Mouse (Mus musculus): ENCODE data around the gene Oit1.

Gene Oit1

DNA sequence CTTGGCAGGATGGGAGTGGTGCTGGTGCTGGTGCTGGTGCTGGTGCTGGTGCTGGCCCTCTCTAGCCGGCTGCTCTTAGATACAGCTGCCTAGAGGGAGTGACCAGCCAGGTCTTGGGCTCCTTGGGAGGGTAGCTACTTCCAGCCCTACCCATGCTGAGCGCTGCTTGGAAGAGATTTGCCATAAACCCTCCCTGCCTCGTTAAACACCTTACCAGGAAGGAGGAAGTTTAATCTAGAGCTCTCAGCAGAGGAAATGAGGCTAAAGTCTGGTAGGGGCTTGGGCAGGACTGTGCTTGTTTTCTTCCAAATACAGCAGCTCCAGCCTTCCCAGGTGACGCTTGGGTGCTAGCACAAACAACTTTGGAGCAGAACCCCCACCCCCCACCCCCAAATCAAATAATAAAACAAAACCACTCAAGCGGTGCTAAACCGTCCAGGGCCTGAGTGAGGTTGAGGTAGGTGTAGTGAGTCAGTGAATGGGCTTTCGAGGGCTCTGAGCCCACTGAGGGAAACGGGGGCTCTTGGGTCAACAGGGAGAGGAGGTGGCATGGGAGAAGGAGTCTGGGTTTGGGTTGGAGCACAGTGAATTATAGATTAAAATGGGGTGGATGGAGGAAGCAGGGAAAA, at the start of gene Oit1:
Oit1 (minus strand) TSS at position 70 of the 629 bp plus-strand sequence.
- DNase-seq (ENCODE audit: low spot score): no peak

DNA sequence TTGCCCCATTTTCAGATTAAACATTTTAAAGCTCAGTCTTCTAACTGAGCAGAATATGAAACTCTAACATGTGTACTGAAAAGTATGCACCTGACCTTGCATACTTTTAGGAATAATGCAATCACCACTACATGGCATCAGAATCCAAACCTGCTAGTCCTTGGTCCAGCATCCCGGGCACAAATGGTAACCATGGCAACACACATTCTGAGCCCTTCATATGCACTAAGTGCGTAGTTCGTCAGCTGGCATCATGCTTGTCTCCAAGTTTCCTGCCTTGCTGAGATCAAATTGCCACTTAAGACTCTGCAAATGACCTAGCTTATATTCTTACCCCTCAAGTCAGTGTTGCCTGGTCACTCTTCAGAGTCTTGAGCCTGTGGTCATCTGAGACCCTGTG, 44.3 kb upstream of the Oit1 start:
- no peak for DNase-seq (ENCODE audit: low spot score)

DNA sequence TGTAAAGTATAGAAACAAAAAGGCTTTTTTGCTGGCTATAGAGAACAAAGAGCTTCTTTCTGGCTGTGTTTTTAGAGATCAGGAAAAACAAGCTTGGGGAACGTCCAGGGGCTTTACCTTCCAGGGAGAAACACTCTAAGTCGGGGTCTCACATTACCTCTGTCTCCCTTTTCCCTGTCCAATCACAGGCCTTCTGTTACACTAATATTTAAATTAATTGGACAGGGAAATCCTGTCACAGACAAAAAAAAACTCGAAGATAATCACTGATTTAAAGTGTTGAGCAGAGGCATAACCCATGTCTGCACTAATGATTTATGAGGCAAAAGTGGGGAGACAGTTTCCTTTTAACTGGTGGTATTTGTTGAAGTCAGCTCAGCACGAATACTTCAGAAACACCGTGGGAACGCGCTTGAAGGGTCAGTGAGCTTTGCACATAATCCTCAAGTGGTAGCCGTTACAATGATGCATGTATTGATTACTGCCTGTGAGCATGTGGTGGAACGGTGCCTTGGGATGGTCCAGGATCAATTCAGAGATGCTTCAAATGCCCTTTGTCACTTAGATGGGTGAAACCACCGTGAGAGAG, 42.7 kb upstream of the Oit1 start:
- DNase-seq (ENCODE audit: low spot score): no peak

DNA sequence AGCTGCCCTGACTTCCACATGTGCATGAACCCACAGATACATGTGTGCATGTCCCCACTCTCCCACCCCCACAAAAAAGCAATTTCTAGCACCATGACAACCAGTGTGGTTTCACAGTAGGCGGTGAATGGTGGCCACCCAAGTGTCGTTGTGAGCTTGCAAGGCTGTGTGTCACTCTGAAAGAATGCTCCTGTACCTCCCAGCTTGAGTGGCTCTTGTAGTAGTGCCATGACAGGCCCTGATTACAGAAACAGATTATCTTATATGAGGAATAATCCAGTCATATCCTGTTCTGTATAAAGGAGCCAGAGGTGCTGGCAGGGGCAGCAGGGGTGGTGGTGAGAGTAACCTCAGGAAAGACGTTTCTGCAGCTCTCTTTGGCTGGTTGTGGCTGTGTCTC, 40.1 kb upstream of the Oit1 start:
- DNase-seq (ENCODE audit: low spot score): no peak

DNA sequence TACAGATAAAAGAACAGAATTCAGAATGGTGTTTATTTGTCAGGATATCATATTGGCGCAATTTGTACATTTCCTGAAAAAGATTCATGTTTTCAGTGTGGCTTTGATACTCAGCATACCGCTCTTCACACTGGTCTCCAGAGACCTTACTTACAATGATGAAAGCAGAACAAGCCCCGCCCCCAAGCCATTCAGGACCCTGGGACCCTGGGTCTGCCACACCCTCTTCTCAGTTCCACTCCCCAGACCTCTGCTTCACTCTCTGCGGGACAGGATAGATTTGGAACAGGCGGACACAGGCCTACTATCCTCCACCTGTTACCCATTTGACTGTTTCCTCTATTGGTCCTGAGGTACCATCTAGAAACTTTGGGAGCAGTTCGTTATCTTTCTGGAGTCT, 27.4 kb upstream of the Oit1 start:
- DNase-seq (ENCODE audit: low spot score): no peak

DNA sequence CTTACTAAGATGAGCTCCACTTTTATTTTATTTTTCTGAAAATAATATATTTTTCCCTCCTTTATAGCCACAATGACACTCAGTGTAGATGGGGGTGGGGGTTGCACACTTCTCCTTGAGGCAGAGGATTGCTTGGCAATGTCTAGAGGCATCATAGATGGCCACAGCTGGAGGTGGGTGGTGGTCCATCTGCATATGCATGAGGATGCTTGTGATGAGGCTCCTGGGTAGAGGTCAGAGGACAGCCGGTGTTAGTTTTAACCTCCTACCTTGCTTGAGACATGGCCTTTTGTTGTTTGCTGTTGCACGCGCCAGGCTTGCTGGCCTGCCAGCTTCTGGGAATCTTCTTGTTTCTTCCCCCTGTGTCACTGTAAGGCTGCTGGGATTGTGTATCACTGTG, 24.8 kb upstream of the Oit1 start:
- DNase-seq (ENCODE audit: low spot score): no peak

DNA sequence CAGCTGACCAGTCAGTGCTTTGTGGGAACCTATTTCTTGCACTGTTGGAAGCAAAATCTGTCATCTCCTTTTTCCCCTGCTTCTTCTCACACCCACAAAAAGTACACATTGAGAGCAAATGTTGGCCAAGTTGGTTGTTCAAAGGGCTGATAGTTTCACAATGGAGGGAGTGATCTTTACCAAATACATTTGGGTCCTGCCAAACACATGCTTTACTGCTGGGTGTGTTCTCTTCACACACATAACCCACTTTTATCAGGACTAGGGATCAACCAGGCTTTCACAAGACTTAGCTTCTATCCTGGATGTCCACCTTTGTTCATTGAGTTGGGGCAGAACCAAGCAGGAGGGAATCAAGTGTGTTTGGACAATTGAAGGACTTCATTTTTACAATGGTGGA, 20.0 kb upstream of the Oit1 start:
- DNase-seq (ENCODE audit: low spot score): no peak

DNA sequence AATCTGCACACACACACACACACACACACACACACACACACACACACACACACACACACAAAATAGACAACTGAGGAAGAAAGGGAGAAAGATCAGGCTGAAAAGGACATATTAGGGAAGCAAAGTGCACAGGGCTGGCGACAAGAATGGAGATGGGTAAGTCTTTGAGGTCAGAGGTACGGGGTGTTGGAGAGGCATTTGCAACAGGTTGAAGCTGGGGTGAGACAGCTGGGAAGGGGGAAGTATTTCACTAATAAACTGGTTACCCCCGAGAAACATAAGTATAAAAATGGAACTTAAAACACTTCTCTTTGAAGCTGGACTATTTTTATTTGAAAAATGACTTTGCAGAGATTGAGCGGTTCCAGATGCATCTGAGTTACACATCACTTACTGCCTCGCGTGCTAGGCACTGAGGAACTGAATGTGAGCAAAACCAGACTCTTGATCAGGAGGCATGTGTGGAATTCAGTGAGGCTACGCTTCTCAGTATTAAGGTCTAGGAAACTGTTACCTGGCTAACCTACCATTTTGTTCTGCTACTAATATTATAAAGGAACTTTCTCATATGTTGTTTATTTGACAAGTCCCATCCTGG, 17.2 kb upstream of the Oit1 start:
- no peak for DNase-seq (ENCODE audit: low spot score)

DNA sequence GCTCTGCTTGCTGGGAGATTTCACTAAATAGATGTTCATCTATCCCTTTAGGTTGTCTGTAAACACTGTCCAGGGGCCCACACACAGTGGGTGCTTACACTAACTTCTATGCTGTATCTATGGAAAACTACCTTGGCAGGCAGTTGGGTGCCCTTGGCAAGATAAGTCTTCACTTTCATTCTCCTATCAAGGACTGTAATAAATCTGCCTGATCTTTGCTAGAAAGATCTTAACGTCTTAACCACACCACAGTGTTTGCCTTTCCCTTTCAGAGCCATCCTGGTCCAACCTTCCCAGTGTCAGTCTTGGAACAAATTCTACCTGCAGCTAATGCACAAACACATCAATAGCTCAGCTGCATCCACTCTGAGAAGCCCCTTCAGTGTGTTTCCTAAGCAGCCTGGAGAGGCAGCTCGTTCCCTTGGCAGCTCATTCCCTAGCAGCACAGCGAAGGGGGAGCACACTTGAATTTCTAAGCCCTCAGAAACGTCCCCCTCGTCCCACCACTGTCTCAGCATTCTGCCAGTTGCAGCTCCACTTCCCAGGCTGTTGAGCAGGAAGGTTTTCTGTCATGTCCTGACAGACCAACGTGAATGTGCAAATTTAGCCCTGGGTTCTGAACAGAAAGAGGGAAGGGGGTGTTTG, 13.7 kb upstream of the Oit1 start:
- DNase-seq (ENCODE audit: low spot score): no peak

DNA sequence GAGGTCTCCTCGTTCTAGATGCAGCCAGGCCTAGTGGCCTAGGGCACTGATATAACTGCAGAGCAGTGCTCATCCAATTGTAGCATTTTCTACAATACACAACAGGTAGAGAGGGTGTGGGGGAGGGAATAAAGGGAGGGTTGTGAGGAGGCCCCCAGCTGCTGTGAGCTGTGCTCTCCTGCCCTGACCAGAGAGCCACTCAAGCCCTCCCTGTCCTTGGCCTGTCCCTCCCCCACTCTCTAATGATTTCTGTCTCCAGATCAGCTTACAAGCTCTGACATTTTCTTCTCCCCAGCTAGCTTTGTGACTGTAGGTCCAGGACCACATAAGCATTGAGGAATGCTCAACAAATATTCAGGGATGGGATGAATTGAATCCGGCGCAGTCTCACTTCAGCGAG, 9.2 kb downstream of the Oit1 start:
- no peak for DNase-seq (ENCODE audit: low spot score)

DNA sequence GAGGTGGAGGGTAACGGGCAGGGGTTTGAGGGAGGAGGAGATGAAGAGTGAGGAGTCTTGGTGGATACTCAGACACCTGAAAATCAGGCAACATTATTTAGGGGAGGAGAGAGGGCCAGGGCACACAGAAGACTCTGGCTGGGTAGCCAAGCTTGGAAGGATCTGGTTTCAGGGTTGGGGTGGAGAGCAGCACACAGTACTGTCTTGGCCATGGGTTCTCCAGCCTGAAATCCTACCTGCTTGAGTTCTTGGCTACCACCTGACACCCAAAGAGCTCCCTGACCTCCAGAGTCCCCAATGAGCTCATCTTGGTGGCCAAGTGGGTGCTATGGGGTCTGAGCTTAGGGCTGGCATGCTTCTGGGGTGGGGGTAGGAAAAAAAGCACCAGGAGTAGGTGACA, 9.7 kb downstream of the Oit1 start:
- no peak for DNase-seq (ENCODE audit: low spot score)

DNA sequence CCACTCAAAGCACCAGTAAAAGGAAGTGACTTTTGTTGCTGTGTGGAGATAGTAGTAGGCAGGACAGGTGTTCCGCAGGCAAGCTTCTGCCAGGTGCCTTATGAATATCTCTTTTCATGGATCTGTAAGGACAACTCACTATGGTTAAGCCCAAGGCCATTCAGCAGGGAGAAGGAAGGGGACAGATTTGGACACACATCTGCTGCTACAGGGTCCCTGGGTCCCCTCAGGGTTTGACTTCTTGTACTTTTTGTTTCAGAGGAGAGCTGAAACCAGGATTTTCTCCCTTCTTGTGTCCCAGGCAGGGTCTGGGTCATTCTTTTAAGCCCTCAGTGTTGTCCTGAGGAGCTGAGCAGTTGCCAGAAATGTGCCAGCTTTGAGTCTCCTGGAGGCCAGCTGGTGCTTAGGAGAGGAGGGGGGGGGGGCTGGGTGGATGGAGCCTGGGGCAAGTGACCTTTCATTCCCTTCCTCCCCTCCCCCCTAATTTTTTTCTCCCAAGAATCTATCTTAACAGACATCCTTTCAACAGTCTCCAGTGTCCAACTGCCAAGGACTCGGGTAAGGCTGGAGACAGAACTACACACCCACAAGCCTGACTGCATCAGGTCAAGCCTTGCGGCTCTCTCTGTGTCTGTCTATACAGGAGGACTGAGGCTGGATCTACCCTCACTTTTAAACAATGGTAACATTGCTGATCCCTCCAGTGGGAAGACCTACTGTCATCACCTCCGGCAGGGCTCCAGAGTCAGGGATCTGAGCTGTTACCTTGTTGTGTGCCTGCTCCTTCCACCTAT, 10.6 kb downstream of the Oit1 start:
- DNase-seq (ENCODE audit: low spot score): no peak

DNA sequence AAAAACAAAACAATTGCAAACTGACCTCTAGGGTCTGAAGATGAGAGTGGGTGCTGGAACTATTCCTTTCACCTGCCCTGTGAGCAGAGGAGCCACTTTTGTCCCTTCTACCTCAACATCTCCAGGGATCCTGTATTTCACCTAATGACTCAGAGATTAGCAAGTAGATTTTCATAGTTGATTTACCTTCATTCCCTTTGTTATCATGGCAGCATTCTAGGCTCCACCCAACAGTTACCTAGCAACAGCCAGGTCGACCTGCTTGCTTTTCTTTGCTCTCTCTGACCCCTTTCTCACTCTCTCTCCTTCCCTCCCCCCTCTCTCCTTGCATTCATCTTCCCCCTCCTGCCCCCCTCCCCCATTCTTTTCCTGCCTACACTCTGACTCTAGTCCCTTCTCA, 11.4 kb downstream of the Oit1 start:
- DNase-seq (ENCODE audit: low spot score): no peak

DNA sequence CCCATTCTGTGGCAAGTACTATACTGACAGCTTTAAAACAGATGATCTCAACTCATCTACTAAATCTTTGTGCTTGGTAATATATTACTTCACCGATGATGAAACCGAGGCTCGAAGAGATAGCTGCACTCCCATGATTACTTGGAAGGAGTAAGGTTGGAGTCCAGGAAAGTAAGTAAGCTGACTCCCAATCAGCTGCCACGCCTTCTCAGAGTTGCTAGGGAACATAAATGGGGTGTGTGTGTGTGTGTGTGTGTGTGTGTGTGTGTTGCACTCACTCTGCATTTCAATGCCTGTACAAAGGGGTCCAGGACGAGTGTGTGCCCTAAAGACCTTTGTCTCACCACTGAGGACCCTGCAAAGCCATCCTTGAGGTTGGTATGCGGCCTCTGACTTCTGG, 12.7 kb downstream of the Oit1 start:
- DNase-seq (ENCODE audit: low spot score): no peak

DNA sequence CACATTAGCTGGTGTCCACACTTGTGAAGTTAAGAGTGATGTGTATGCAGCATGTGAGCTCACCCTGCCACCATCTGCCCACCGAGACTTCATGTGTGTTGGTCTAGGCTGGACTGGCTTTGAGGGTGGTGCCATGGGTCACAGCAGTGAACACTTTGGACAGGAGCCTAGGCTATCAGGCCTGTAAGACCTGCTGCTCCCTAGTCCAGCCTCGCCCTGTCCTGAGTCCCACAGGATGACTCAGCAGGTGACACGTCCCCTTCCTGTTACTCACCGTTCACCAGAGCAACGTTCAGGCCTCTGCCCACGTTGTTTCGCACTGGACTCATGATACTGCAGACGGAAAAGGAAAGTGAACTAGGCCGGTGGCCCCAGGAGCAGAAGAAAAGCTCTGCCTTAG, 21.7 kb downstream of the Oit1 start:
- DNase-seq (ENCODE audit: low spot score): no peak

DNA sequence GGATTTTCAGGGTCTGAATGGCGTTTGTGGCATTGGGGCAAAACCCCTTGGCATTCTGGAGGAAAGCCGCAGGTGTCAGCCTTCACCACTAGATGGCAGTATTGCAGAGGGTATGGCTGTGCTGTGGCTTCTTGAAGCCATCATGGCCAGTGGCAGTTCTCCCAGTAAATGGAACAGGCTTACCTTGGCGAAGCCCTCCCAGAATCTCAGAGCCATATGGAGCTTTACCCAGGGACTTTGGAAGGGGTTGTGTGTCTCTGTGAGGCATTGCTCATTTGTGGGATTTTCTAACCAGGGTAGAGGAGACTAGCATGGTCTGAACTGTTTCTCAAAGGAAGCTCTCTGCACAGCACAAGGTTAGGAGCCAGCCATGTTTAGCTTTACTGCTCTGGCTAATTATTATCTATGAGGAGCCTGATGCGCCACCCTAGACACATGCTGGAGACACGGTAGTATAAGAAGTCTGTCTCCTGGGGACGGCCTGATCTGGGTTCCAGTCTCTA, 22.5 kb downstream of the Oit1 start:
- peak; percentile 85 for DNase-seq (ENCODE audit: low spot score)

DNA sequence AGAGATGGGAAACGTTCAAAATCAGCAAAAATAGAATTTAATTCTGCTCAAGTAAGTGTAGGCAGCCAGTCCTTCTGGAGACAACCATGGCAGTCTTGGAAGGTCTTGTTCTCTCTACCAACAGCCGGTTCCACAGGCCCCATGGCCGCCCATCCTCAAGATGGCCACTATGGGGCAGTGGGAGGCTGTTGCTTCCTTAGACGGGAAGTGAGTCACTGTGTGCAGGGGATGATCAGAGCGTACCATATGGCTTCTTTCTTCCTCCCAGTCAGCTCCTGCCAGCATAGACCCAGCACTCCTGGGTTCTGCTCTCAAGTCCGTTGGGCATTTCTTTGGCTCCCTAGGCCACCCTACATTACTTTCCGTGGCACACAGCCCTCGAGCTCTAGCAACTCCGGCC, 29.6 kb downstream of the Oit1 start:
- DNase-seq (ENCODE audit: low spot score): no peak

DNA sequence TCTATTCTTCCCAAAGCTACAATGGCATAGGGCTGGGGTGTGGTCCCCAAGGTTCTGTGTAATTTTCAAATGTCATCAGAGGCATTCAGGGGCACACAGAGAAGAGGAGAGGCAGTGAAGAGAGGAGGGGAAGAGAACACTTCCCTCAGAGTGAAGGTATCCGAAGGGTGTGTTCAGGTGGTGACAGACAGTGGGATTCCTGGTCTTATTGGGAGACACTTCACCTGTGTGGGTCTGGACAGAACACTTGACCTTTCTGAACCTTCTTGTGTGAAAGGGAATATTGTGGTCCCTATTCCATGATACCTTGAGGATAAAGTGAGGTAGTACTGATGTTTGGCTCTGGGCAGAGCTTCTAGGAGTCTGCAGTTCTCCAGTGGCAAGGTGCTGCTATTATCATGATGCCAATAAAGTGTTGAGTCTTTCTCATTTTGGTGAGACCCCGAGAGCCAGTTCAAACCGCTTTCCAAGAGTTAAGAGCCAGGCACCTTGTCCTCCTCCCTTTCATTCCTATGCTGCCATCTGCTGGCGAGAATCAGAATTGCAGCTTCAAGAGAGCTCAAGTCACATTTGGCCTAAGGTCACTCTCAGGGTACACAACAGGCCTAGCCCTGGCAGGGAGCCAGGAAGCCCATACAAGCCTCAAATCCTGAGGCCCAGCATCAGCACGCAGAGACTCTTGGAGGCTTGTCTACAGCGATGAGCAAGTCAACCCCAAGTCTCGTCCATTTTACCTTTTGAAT, 32.1 kb downstream of the Oit1 start:
- DNase-seq (ENCODE audit: low spot score): peak; percentile 81

DNA sequence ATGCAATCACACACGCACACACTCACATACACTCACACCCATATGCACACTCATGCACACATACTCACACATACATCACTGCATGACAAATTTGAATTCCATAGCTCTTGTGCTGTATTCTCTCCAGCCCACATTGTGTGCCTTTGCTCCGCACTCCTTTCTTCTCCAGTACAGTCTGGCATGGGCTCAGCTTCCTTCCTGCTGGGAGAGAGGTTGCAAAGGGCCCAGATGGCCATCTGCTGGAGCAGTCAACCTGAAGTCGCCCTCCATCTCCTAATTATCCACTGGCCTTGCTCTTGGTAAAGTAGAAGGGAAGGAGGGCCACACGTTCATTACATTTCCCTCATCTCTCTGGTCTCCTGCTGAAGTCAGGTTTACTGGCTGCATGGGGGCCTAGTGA, 33.0 kb downstream of the Oit1 start:
- DNase-seq (ENCODE audit: low spot score): no peak

DNA sequence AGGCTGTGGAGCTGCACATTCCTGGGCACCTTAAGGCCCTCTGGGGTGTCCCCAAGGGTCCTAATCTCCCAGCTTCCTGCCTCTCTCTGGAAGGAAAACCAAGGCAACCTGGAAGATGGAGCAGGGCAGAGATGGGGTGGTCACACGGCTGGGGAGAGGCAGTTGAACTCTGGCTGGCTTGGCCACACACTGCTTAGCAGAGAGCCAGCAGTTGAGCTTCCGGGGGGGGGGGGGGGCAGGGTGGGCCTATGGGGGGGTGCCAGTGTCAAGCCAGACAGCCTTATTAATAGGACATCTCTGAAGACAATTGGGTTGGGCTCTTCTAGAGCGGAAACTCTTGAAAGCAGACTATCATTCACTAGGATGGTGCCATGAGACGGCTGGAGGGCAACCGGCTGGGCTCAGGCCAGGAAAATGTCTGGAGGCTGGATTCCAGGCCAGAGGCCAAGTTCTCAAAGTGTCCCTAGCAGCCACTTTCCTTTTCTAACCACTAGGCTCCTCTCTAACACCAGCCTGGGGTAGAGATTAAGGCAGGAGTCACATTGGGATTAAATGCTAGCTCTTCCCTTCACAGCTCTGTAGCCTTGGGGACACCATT, 35.9 kb downstream of the Oit1 start:
- no peak for DNase-seq (ENCODE audit: low spot score)

DNA sequence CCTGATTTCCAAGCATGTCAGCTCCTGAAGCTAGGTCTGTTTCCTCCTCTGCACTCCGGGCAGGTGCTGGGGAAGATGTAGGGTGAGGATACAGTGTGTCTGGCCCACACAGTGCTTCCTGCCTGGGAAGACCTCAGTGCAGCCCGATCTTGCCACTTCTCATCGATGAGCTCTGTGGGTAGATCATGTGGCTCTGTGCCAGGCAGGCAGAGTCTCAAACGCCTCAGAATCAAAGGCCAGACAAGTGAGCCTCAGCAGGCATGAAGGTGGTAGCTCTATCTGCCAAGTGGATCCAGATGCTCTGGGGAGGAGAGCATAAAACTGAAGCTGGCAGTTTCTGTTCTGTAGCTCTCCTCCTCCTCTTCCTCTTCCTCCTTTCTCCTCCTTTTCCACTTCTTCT, 38.3 kb downstream of the Oit1 start:
- no peak for DNase-seq (ENCODE audit: low spot score)
